Mouse (Mus musculus) right cerebral cortex, adult 2 months (tissue): ENCODE results near the gene Qrich1.
A peak's percentile ranks its signal among the peaks of the same experiment; 100 is the strongest.

Experiments
- DNase-seq, 2 experiments: peaks; one replicate each; pipeline ENCODE4 v3.0.0; 2021 to 2022; ENCODE audit warnings: low spot score in 2 of 2

Gene Qrich1

DNA sequence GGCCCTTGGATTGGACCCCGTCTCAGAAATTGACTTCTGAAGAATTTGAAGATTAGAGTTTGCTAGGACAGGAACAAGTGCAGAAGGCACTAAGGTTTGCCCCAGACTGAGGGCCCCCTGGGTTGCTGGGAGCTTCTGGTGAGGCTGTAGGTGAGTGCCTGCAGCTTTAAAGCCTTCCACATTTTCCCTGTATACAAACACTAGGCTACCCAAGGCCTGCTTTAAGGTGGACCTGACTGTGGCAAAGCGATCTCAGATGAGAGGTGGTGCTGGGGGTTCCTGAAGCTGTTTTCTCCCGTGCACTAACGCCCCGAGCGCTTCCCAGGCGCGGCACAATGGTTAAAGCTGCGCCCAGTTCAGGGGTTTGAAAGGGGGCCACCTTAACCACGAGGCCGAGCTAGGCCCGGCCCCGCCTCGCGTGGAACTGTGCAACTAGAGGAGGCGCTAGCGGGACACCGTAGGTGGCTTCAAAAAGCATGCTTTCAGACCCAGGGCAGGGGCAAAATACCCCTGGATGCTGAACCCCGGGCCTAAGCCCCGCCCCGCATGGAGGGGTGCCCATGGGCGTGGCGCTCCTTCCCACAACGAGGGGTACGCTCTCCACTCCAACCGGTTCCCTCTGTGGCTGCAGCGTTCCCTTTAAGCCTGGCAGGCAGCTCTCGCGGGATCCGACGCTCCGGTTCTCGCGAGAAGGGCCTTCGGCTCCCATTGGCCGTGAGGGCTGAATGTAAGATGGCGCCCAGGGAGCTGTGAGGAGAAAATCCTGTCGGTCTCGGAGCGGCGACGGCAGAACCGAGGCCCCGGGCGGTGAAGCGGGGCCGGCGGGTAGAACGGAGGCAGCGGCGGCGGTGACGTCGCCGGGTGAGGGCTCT lies at the start of gene Qrich1:
TSS of gene Qrich1 (plus strand) at position 427 of the 872 bp plus-strand sequence.
- peak; percentile 94 to 96 for DNase-seq

GRCm38 (mm10) chr9:108469430-108469829 lies 47.2 kb upstream of the Qrich1 start:
- DNase-seq, result no peak

DNA sequence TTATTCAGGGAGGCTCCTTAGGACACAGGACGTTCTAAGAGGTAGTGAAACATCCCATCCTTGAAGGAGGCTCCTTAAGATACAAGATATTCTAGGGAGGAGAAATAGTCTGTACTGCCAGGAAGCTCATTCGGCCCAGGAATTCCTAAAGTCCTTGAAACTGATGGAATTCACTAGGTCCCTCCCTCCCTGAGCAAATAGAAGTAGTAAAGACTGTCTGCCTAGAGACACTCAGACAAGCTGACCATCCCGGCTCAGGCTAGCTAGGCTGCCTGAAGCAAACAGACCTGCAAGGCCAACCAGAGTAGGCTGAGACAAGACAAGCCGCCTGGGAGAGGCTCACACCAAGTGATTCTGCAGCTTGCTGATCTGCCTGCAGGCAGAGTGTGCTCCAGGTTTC lies 46.8 kb upstream of the Qrich1 start:
- DNase-seq, result no peak

- no peak for DNase-seq
Measured at GRCm38 (mm10) chr9:108474528-108474927, 42.1 kb upstream of the Qrich1 start.

DNA sequence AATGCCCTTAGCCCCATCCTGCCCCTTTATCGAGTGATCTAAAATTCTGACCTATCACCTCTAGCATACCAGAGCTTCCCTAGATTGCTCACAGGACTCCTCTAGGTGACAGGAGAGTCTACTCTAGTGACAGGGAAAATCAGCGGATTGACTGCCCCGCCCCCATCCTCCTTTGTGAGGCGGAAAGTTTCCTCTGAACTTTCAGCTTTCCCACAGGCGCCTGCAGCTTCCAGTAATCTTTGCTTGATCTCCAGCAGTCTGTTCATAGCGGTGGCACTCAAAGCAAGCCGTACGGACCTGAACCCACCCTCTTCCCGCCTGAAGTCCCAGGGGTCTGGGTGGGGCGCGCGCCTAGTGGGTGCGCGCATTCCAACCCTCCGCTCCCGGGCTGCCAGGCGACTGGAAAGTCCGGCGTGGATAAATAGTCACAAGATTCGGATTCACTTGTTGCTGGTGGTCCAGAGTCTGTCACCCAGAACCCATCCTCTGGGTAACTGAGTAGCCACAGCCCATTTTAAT lies 37.9 kb upstream of the Qrich1 start:
- DNase-seq, result peak; percentile 23 to 34

DNA sequence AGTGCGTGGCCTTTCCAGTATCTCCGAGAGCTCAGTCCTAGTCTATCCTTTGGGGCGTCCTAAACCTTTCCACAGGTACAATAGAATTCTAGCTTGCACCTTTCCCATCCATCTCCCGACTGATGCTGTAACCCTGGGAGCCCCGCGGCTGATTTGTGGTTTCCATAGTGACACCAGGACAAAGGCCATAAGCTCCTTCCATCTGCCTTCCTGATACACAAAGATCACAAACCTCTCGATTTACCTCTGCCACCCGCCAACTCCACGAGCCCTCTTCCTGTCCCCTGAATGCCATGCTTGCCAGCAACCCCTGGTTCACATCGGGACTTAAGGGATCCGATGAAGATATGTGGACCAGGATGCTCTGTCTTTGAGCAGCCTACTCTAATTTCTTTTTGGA lies 37.4 kb upstream of the Qrich1 start:
- DNase-seq, result no peak

DNA sequence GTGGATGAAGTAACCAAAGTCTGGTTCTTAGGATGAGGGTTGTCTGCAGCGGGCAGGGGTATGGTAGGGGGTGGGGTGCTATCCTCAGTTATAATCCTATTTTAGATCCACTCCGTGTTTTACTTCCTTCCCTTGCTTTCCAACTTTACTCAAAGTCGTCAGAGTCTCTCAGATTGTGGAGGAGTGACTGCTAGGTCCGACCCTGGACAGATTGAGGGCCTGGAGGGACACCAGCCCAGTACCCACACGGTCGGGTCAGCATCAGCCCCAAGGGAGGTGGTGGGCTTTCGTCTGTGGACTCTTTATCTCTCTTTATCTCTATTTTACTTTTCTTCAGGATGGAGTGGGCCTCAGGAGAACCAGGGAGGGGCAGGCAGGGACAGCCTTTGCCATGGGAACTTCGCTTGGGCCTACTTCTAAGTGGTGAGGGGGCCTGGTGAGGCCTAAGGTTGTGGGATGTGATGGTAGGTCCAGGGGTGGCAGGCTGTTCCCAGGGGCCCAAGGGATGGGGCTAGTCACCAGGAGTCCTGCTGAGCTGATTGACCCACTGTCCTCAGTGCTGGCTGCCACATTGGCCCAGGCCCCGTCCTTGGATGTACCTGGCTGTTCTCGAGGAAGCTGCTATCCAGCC lies 36.8 kb upstream of the Qrich1 start, which contains the start of gene Lamb2:
TSS of gene Lamb2 (plus strand) at position 16 of the 631 bp plus-strand sequence.
- DNase-seq, result no peak

GRCm38 (mm10) chr9:108480813-108481519 lies 35.6 kb upstream of the Qrich1 start:
- no peak for DNase-seq

- DNase-seq, result no peak
Measured at GRCm38 (mm10) chr9:108481520-108482210, 34.9 kb upstream of the Qrich1 start.

GRCm38 (mm10) chr9:108483051-108483790 lies 33.4 kb upstream of the Qrich1 start:
- DNase-seq, result no peak

DNA sequence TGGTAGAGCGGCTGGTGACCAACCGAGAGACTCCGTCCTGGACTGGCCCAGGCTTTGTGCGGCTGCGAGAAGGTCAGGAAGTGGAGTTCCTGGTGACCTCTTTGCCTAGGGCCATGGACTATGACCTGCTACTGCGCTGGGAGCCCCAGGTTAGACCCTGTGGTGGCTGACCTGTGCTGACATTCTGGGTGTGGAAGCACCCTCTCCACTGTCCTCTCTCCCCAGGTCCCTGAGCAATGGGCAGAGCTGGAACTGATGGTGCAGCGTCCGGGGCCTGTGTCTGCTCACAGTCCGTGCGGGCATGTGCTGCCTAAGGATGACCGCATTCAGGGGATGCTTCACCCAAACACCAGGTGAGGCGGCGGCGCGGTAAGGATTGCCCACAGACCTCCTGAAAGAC lies 32.6 kb upstream of the Qrich1 start:
- DNase-seq, result no peak

DNA sequence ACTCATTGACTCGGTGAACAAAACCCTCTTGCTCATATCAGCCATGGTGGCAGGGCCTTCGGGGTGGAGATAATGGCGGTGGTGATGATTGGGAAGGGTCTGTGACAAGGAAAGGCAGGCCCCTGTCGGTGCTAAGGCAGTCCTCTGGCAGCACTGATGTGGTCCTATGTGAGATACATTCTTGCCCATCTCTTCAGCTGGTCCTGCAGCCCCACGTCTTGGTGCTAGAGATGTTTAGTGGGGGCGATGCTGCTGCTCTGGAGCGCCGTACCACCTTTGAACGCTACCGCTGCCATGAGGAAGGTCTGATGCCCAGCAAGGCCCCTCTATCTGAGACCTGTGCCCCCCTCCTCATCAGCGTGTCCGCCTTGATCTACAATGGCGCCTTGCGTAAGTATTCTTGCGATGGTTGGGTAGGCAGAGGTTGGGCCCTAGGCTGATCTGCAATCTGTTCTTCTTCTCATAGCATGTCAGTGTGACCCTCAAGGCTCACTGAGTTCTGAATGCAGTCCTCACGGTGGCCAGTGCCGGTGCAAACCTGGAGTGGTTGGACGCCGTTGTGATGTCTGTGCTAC lies 31.2 kb upstream of the Qrich1 start:
- DNase-seq, result no peak

DNA sequence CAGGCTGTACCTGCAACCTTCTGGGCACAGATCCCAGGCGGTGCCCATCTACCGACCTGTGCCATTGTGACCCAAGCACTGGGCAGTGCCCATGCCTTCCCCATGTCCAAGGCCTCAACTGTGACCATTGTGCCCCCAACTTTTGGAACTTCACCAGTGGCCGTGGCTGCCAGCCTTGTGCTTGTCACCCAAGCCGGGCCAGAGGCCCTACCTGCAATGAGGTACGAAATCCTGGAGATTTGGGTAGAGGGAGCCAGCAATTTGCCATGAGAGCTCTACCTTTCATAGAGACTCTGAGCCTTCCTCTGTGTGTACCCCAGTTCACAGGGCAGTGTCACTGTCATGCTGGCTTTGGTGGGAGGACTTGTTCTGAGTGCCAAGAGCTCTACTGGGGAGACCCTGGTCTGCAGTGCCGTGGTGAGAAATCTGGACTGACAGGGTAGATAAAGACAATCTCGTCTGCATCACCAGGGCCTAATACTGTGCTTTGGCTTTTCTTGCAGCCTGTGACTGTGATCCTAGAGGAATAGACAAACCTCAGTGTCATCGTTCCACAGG lies 29.6 kb upstream of the Qrich1 start:
- no peak for DNase-seq

- DNase-seq, result no peak
Measured at GRCm38 (mm10) chr9:108488403-108488802, 28.2 kb upstream of the Qrich1 start.

DNA sequence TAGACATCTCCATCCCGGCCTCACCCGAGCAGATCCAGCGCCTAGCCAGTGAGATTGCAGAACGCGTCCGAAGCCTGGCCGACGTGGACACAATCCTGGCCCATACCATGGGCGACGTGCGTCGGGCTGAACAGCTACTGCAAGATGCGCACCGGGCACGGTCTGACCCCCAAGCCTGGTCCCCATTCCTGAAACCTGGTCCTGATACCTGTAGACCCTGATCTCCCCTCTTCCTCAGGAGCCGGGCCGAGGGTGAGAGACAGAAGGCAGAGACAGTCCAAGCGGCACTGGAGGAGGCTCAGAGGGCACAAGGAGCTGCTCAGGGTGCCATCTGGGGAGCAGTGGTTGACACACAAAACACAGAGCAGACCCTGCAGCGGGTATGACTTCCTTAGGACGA lies 27.4 kb upstream of the Qrich1 start:
- no peak for DNase-seq

DNA sequence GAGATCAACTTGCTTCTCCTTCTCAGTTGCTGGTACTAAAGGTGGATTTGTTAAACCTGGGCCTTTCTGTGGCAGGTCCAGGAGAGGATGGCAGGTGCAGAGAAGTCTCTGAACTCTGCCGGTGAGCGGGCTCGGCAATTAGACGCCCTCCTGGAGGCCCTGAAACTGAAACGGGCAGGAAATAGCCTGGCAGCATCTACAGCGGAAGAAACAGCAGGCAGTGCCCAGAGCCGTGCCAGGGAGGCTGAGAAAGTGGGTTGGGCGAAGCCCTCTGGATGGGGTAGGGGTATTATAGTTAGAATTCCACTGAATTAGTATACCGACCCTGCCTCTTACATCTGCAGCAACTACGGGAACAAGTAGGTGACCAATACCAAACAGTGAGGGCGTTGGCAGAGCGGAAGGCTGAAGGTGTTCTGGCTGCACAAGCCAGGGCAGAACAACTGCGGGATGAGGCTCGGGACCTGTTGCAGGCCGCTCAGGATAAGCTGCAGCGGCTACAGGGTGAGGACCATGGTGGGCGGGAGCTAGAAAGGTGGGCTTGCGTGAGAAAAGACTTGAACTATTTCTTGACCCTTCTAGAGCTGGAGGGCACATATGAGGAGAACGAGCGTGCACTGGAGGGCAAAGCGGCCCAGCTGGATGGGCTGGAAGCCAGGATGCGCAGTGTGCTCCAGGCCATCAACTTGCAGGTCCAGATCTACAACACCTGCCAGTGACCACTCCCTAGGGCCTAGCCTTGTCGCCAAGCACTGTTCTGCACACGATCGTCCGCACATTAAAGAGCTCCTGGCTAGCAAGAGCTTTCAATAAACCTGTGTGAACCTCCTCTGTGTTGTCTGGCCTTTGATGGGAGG lies 26.7 kb upstream of the Qrich1 start:
- DNase-seq, result no peak

- peak; percentile 93 to 96 for DNase-seq
Measured at GRCm38 (mm10) chr9:108490559-108491285, 25.9 kb upstream of the Qrich1 start, which contains the start of gene Usp19. Gene Usp19, plus strand, starts transcription at chr9:108490602.

- no peak for DNase-seq
Measured at GRCm38 (mm10) chr9:108491286-108491580, 25.4 kb upstream of the Qrich1 start.
